ENCODE assay signal across 8 mouse cellular contexts in genomic region chr9:89704265-89705196, GRCm38 (mm10). TPM values are rescaled to one million over a fixed set of nuclear protein-coding genes. Genes with fewer than 3 reads are reported as not detected.
A peak's percentile ranks its signal among the peaks of the same experiment; 100 is the strongest.
DNase-seq lines count a peak whose midpoint lies in the region; ATAC-seq lines count a peak whose summit lies in the region.

Tmed3 (minus strand) TSS chr9:89705068.

- DNase-seq in adipocyte (ENCODE audit: low spot score) = peak; percentile 88
- peak; percentile 94 for DNase-seq in embryo, embryonic 10 days (ENCODE audit: low spot score)
- peak; percentile 87 for DNase-seq in gastrocnemius, postnatal 10 days
- peak; percentile 94 for DNase-seq in induced T-regulatory cell, adult 2 months (ENCODE audit: low read depth)
- peak; percentile 84 to 91 for DNase-seq in left cerebral cortex, adult 9 months (ENCODE audit: low spot score in 2 of 2)
- peak; percentile 93 for DNase-seq in right cerebral cortex, postnatal 14 days
- peak; percentile 83 to 91 for DNase-seq in urinary bladder, postnatal 36 days (ENCODE audit: low spot score in 2 of 2)

- peak; percentile 80 for ATAC-seq in megakaryocyte progenitor cell, adult 5-6 weeks (replicated peaks; ENCODE audit: poor library complexity)

RNA-seq across cellular contexts. Expression of gene Tmed3, which starts in this region (rescaled TPM):
- total RNA-seq in gastrocnemius, postnatal 10 days (2021) = 10 to 100 TPM; 43.0 to 49.4 TPM
- total RNA-seq in megakaryocyte progenitor cell, adult 5-6 weeks (2015) = 322 and 358 TPM in 2 replicates
- total RNA-seq in megakaryocyte progenitor cell, adult 5-6 weeks (2017) = 264 and 336 TPM in 2 replicates

Comparison
In these comparisons a context has a peak if more than half of its experiments do, and no peak if none do; other contexts are left out.
1. Peak in every context shown above with its lines: DNase-seq and ATAC-seq.
2. RNA of gene Tmed3 (total RNA-seq): 264 to 358 TPM in megakaryocyte progenitor cell, adult 5-6 weeks; 43.0 to 49.4 TPM in gastrocnemius, postnatal 10 days; every median in the first group is over 4 times any median in the second.